Mouse (Mus musculus): Measurements from ENCODE around the gene Ibtk. TPM values are rescaled to one million over a fixed set of nuclear protein-coding genes. Genes with fewer than 3 reads are reported as not detected.
"Not testable (repeated sequence)": the region's sequence is repeated elsewhere in the genome, so short reads cannot be mapped to it uniquely, and the experiment has no call there.

The Ibtk gene
- 10 to 100 TPM; 24.1 to 25.5 TPM for total RNA-seq (2021)
- long read RNA-seq, experiment 1, full-length matches to known transcripts, result 7 of 13 reads
- long read RNA-seq, experiment 1, partial matches to known transcripts, result 1 of 13 reads
- long read RNA-seq, experiment 1, other reads (novel, unspliced or antisense), result 5 of 13 reads
- long read RNA-seq, experiment 2, full-length matches to known transcripts, result 5 of 12 reads
- long read RNA-seq, experiment 2, partial matches to known transcripts, result 3 of 12 reads
- long read RNA-seq, experiment 2, other reads (novel, unspliced or antisense), result 4 of 12 reads

DNA sequence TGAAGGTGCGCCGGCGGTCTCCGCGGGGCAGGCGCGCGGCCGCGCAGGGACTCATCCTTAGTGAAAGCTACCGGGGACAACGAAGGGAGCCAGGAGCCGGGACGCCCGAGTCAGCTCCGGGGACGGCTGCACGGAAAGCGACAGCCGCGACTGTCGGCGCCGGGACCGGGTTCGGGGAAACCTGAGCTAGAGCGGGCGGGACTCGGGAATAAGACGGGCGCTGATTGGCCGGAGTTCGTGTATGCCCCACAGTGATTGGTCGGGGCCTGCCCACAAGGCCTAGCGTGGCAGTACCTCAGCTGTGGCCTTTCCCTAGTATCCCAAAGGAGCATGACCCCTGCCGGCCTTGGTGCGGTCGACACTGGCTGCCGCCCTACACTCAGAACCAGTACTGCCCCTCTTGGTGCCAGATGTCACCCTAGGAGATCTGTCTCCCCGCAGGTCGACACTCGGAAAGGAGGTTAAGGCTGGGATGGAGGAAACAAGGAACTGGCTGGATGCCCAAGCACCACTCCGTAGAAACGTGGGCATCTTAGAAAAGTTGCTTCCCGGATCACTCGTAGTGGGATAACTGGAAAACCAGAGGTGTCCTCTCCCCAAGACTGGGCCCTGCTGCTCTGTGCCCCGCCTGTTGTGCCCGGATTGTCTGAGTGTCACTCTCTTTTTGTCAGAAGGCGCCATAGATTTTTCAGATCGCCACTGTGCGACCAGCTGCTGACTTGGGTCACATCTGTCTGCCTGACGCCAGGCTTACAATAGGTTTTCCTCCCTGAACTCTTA, at the start of gene Ibtk:
TSS of gene Ibtk (minus strand) at position 193 of the 780 bp plus-strand sequence.
- H3K4me3 ChIP-seq, result peak within 1 kb of the TSS; percentile 91
- TF ChIP-seq CTCF (IDR thresholded peaks at IDR 0.05), result peak; percentile 22
- intact Hi-C loops (cut with DNase I), result loop anchor here (5.0 kb wide), 1 partner anchor 823 kb away; the partner anchor contains the start of genes Pgm3 and Rwdd2a
- H3K27ac ChIP-seq, result peak within 1 kb of the TSS; percentile 94
- DNase-seq (ENCODE audit: extremely low spot score in 1 of 2, low spot score in 2 of 2), result peak; percentile 99 to 100

DNA sequence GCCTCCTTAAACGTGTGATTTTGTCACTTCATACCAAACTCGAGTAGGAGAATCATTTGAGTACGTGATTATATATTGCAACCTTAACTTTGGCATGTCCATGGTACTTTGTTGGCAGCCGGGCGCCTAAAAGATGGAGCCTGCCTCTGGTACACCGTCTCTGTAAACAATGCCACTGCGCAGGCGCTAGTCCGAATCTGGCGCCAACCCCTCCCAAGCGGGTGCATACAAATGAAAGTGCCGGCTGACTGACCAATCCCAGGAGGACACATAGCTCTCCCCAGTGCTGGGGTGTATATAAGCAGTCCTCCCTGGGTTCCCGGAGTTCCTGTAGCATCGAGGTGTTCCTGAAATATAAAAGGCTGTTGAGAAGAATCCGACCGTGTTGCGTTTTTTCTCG, 42.4 kb upstream of the Ibtk start:
- DNase-seq (ENCODE audit: extremely low spot score in 1 of 2, low spot score in 2 of 2); H3K27ac ChIP-seq; H3K4me3 ChIP-seq; intact Hi-C loops (cut with DNase I): not testable (repeated sequence)

DNA sequence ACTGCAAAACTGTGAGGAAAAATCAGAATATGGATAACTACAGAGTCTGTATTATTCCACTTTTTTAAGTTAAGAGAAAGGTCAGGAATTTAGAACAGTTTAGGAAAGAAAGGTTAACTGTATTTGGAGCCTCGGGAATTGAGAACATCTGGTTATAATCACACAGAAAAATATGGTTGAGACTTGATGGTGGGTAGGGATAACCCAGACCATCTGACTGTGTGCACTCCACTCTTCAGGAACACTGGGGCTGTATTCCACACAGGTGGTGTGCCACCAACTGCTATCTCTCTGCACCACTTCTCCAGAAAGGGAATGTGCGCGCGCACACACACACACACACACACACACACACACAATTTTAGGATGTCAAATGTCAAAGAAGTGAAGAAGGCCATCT, 31.1 kb upstream of the Ibtk start:
- no peak overlapping the region for H3K4me3 ChIP-seq
- DNase-seq (ENCODE audit: extremely low spot score in 1 of 2, low spot score in 2 of 2), result no peak
- intact Hi-C loops (cut with DNase I), result no loop called here
- H3K27ac ChIP-seq, result no peak overlapping the region
- TF ChIP-seq CTCF (IDR thresholded peaks at IDR 0.05), result no peak

- TF ChIP-seq CTCF (IDR thresholded peaks at IDR 0.05), result peak; percentile 72
- no peak overlapping the region for H3K27ac ChIP-seq
- DNase-seq (ENCODE audit: extremely low spot score in 1 of 2, low spot score in 2 of 2), result no peak
- intact Hi-C loops (cut with DNase I), result loop anchor here (1.0 to 10.0 kb wide), 2 partner anchors 672 to 795 kb away; partner anchors contain the start of genes Pgm3 and Rwdd2a
- no peak overlapping the region for H3K4me3 ChIP-seq
Measured at GRCm38 (mm10) chr9:85779458-85779857, 30.3 kb upstream of the Ibtk start.

DNA sequence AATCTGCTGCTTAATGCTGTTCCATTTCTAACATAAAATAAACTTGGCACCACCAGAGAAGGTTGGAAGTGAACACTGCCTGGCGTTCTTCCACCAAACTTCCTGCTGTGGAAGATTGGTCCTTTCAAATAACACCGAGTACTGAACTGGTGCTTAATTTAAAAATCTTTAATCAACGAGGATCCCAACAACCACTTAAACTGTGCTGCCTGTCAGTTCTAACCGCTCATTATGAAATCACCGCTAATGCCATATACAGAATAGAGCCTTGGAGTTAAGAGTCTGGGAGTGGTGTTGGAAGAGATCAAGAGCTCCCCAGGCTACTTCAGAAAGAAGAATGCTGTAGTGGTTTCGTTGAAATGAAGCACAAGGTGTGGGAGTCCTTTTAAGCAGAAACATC, 28.4 kb upstream of the Ibtk start:
- intact Hi-C loops (cut with DNase I), result loop anchor here (10.0 kb wide), 1 partner anchor 797 kb away; the partner anchor contains the start of genes Pgm3 and Rwdd2a
- no peak for TF ChIP-seq CTCF (IDR thresholded peaks at IDR 0.05)

GRCm38 (mm10) chr9:85772280-85772679, 23.1 kb upstream of the Ibtk start:
- no peak overlapping the region for H3K4me3 ChIP-seq
- no peak for TF ChIP-seq CTCF (IDR thresholded peaks at IDR 0.05)
- intact Hi-C loops (cut with DNase I), result loop anchor here (10.0 kb wide), 1 partner anchor 803 kb away; the partner anchor contains the start of genes Pgm3 and Rwdd2a
- H3K27ac ChIP-seq, result no peak overlapping the region
- no peak for DNase-seq (ENCODE audit: extremely low spot score in 1 of 2, low spot score in 2 of 2)

More for the DNA sequence above, 28.4 kb upstream of the Ibtk start:
- no peak overlapping the region for H3K27ac ChIP-seq
- DNase-seq (ENCODE audit: extremely low spot score in 1 of 2, low spot score in 2 of 2), result no peak
- H3K4me3 ChIP-seq, result no peak overlapping the region

DNA sequence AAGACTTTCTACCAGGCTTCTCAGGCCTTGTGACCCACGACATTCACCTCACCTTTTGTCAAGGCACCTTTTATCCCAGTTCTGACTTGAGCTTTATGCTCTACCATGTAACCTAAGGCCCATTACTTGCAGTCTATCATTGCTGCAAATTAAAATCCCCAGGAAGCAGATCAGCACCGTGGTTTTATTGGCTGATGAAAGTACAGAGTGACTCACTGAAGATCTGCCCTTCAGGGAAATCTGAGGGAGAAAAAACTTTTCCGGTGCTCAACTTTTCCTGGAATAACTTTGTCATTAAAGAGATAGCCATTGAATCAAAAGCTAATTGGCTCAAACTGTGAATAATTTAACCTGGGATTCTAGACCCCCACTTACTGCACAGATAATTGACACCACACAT, 22.3 kb upstream of the Ibtk start:
- no peak for DNase-seq (ENCODE audit: extremely low spot score in 1 of 2, low spot score in 2 of 2)
- intact Hi-C loops (cut with DNase I), result loop anchor here (10.0 kb wide), 1 partner anchor 803 kb away; the partner anchor contains the start of genes Pgm3 and Rwdd2a
- no peak for TF ChIP-seq CTCF (IDR thresholded peaks at IDR 0.05)

DNA sequence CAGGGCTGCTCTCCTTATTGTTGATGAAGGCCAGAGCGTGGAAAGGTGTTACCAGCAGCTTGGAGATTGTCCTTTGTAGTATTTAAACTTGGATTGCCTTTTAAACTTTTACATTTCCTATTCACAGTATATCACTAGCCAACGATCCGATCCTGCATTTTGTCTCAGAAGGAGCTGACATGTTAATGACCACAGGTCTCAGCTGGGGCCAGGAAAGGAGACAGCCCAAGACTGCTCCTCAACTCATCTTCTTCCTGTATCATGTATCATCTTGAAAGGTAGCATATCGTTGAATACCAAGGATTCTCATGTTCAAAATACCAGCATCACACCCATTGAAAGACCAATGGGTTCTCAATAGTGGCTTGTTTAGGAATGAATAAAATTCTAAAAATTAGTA, 21.2 kb upstream of the Ibtk start:
- no peak overlapping the region for H3K27ac ChIP-seq
- intact Hi-C loops (cut with DNase I), result loop anchor here (10.0 kb wide), 1 partner anchor 804 kb away; the partner anchor contains the start of genes Pgm3 and Rwdd2a
- no peak for DNase-seq (ENCODE audit: extremely low spot score in 1 of 2, low spot score in 2 of 2)
- no peak for TF ChIP-seq CTCF (IDR thresholded peaks at IDR 0.05)
- H3K4me3 ChIP-seq, result no peak overlapping the region

More for the DNA sequence above, 22.3 kb upstream of the Ibtk start:
- Histone ChIP-seq H3K4me3 (no peak overlapping the region), H3K27ac (no peak overlapping the region)

GRCm38 (mm10) chr9:85769057-85769789, 20.1 kb upstream of the Ibtk start:
- Histone ChIP-seq H3K27ac (no peak overlapping the region), H3K4me3 (no peak overlapping the region)
- intact Hi-C loops (cut with DNase I), result no loop called here
- no peak for TF ChIP-seq CTCF (IDR thresholded peaks at IDR 0.05)
- DNase-seq (ENCODE audit: extremely low spot score in 1 of 2, low spot score in 2 of 2), result no peak

DNA sequence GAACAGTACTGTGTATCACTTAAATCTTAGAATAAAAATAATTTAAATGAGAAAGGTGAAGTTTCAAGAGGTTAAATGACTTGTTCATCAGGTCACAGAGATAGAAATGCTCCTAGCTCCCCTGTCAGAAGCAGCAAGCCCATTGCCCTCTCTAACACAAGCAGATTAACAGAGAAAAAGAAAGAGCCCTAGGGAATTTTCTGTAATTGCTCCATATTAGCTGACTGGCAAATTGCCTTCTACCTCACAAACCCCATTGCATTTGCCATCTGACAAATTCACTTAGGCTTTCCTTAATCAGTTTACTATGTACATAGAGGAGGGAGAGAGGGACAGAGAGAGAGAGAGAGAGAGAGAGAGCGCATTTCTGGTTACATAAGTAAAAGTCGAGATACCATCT, 18.1 kb upstream of the Ibtk start:
- Histone ChIP-seq H3K4me3 (no peak overlapping the region), H3K27ac (no peak overlapping the region)
- intact Hi-C loops (cut with DNase I), result no loop called here
- no peak for TF ChIP-seq CTCF (IDR thresholded peaks at IDR 0.05)
- DNase-seq (ENCODE audit: extremely low spot score in 1 of 2, low spot score in 2 of 2), result no peak

- DNase-seq (ENCODE audit: extremely low spot score in 1 of 2, low spot score in 2 of 2), result no peak
- intact Hi-C loops (cut with DNase I), result no loop called here
- Histone ChIP-seq H3K27ac (no peak overlapping the region), H3K4me3 (no peak overlapping the region)
- no peak for TF ChIP-seq CTCF (IDR thresholded peaks at IDR 0.05)
Measured at GRCm38 (mm10) chr9:85762476-85762875, 13.3 kb upstream of the Ibtk start.

Measured in left cerebral cortex, adult 2 months (tissue).